Mouse (Mus musculus) erythroblast, embryonic 14.5 days (primary cell): ENCODE measurements around the gene Chd5. TPM values are rescaled to one million over a fixed set of nuclear protein-coding genes. Genes with fewer than 3 reads are reported as not detected.

Experiments used
- H3K27me3 ChIP-seq: 2 replicates; pipeline ENCODE4 v1.6.1; 2012; ENCODE audit warnings: inconsistent platforms; ENCODE audit not compliant: control insufficient read depth
- H3K36me3 ChIP-seq: 2 replicates; pipeline ENCODE4 v1.6.1; 2012; ENCODE audit warnings: mild to moderate bottlenecking, inconsistent platforms; ENCODE audit not compliant: control insufficient read depth
- H3K4me1 ChIP-seq: 2 replicates; pipeline ENCODE4 v1.6.1; 2012; ENCODE audit warnings: inconsistent platforms; ENCODE audit not compliant: control insufficient read depth
- H3K4me3 ChIP-seq: replicated peaks from 2 replicates; pipeline ENCODE3; 2012; ENCODE audit warnings: moderate library complexity, mild to moderate bottlenecking, inconsistent platforms
- H3K9me3 ChIP-seq: 2 replicates; pipeline ENCODE4 v1.6.1; 2012; ENCODE audit warnings: low read length, inconsistent platforms, mixed read lengths; ENCODE audit not compliant: control insufficient read depth
- GATA1 ChIP-seq: IDR thresholded peaks from 2 replicates; pipeline ENCODE4 v1.6.1; 2012; ENCODE audit warnings: low read length, inconsistent platforms, mixed read lengths
- TAL1 ChIP-seq: IDR thresholded peaks from 3 replicates; pipeline ENCODE4 v1.6.1; 2012; ENCODE audit warnings: low read length, inconsistent platforms, mixed read lengths
- polyA plus RNA-seq: library from polyadenylated mRNA; stranded (reverse); fragments of >175 nt; gene quantifications from 2 replicates; pipeline ENCODE4 v1.2.3, GENCODE M21; 2012

Gene Chd5
- polyA plus RNA-seq, 1 experiment, result 0.02 TPM

DNA sequence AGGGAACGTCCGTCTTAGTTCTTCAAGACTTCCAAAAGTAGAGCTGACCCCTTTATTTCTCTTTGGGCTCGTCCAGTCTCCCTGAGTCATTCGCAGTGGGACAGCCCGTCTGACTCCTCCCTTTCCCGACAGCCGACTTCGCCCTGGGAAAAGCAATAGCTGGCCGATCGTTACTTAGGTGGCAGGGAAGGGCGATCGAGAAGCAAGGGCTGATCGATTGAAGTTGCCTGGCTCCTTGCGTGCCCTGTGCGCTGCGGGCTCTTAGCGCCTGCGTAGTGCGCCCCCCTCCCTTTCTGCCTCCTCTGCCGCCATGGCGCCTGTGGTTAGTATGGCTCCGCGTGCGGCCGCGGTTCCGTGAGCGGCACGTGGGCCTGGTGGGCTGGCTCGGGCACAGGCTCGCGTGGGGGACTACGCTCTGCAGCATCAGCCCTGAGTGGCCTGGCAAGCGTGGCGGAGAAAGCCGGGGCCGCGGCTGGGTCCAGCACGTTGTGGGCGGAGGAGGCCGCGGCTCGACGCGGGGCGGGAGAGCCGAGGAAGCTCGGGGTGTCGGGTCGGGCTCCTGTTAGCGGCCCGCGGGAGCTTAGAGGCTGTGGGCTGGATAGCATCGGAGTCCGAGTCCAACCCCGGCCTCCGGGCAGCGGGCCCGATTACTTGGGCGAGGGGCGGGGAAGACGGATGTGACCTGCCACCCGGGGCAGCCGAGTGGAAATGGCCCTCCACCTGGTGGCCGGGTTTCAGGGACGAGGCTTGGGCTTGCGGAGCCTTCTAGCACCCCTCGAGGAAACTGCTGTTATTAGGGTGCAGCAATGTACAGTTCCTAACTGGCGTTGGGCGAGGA lies 12.7 kb upstream of the Chd5 start, which contains the start of gene Rpl22:
Gene Rpl22 (plus strand): TSS at position 169 of the 838 bp plus-strand sequence.
- Histone ChIP-seq H3K36me3 (peaks cover 34% of the 10 kb centered on the region), H3K9me3 (no peaks in the 10 kb centered on the region), H3K4me1 (peaks cover 55% of the 10 kb centered on the region), H3K4me3 (peak within 1 kb of the TSS; percentile 97), H3K27me3 (peaks cover 7% of the 10 kb centered on the region; the same call in 1 of the 2 replicates)
- TF ChIP-seq GATA1 (no peak), TAL1 (no peak)

DNA sequence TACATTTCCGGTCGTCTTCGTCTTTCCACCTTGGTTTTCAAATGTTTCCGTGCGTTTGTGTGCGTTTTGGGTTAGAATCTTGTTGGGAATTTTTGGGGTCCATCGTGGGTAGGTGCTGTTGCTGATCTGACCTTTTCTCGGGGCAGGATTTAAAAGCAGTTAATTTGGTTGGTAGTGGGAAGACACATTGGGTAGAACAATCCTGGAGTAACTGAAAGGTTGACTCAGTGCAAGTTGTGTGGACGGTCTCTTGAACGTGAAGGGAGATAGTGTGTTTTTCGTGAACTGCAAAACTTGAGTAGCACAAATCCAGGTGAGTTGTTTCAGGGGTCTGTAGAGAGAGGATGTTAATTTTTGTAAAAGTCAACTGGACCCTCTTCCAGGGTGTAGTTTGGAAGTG lies 11.9 kb upstream of the Chd5 start:
- Histone ChIP-seq H3K9me3 (no peaks in the 10 kb centered on the region), H3K4me1 (peaks cover 55% of the 10 kb centered on the region)

DNA sequence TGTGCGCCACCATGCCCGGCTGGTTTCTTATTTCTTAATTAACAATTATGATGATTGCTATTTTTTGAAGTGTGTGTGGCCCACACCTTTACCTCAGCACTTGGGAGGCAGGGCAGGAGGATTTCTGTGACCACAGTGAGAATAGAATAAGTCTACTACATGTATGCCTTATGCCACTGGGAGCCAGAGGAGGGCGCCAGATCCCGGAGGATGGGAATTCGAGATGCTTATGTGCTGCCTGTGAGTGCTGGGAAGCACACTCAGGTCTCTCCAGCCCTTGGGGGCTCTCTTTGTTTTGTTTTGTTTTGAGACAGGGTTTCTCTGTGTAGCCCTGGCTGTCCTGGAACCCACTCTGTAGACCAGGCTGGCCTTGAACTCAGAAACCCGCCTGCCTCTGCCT lies 9.8 kb upstream of the Chd5 start:
- Histone ChIP-seq H3K36me3 (peaks cover 63% of the 10 kb centered on the region), H3K4me1 (peaks cover 55% of the 10 kb centered on the region), H3K4me3 (no peak overlapping the region), H3K27me3 (no peaks in the 10 kb centered on the region), H3K9me3 (no peaks in the 10 kb centered on the region)
- TF ChIP-seq GATA1 (no peak), TAL1 (no peak)

More for the DNA sequence above, 11.9 kb upstream of the Chd5 start:
- H3K4me3 ChIP-seq, result peak overlapping the region; percentile 97
- H3K36me3 ChIP-seq, result peaks cover 41% of the 10 kb centered on the region
- TF ChIP-seq GATA1, result no peak
- TF ChIP-seq TAL1, result no peak
- H3K27me3 ChIP-seq, result peaks cover 5% of the 10 kb centered on the region; the same call in 1 of the 2 replicates

DNA sequence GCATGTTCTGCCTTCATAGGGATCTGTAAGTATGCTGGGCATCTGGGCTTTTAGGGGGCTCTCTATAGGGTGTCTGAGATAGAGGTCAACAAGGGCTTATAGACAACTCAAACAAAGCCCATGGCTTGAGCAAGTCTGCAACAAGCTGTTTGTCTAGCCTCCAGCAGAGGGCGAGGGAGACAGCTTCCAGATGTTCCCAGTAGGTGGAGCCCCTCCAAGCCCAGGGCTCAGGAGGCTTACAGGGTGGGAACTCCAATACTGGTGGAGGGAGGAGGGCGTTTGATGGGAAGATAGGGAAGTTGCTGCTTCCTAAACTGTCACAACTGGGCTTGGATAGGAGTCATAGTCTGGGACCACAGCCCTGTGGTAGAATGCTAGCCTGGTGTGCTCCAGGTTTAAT lies 5.5 kb upstream of the Chd5 start:
- Histone ChIP-seq H3K4me3 (no peak overlapping the region), H3K36me3 (peaks cover 78% of the 10 kb centered on the region), H3K9me3 (no peaks in the 10 kb centered on the region), H3K27me3 (peaks cover 19% of the 10 kb centered on the region), H3K4me1 (peaks cover 16% of the 10 kb centered on the region)
- TF ChIP-seq GATA1 (no peak), TAL1 (no peak)

DNA sequence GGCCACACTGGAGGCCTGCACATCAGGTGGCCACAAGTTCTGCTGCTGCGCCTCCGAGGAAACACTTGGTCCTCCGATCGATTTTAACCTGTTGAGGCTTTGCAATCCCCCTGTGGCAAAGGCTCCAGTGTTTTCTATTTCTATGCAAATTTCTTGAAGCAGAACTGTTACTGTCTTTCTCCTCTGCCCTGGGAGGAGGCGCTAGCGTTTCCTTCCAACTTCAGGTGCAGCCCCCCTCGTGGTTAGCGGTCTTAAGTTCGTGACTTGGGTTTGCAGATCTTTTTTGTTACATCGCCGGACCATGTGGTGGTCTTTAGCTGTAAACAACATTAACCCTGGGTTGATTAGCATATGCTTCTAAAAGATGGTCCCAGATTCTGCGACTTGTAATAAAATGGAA lies 4.9 kb upstream of the Chd5 start:
- H3K27me3 ChIP-seq, result peaks cover 25% of the 10 kb centered on the region
- no peak overlapping the region for H3K4me3 ChIP-seq
- peaks cover 14% of the 10 kb centered on the region for H3K4me1 ChIP-seq
- H3K36me3 ChIP-seq, result peaks cover 74% of the 10 kb centered on the region
- TF ChIP-seq TAL1 (no peak), GATA1 (no peak)
- no peaks in the 10 kb centered on the region for H3K9me3 ChIP-seq

DNA sequence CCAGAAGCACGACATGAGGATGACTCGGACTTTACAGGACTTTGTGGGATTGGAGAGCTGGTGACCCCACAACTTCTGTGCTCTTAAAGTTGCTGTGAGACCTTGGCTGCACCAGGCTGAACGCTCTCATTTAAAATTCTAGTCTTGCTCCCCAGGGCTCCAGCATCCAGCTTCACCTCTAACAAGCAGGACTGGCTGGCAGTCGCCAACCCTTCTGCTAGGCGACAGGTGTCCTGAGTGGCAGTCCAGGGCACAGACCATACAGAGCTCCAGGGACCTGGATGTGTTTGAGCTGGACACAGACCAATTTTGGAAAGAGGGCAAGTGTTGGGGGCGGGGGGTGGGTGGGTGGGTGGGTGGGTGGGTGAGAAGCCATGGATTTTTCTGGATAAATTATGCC lies 679 bp upstream of the Chd5 start:
- TF ChIP-seq GATA1 (no peak), TAL1 (no peak)
- Histone ChIP-seq H3K36me3 (peaks cover 32% of the 10 kb centered on the region), H3K4me3 (no peak overlapping the region), H3K27me3 (peaks cover 62% of the 10 kb centered on the region), H3K4me1 (peaks cover 4% of the 10 kb centered on the region), H3K9me3 (no peaks in the 10 kb centered on the region)

DNA sequence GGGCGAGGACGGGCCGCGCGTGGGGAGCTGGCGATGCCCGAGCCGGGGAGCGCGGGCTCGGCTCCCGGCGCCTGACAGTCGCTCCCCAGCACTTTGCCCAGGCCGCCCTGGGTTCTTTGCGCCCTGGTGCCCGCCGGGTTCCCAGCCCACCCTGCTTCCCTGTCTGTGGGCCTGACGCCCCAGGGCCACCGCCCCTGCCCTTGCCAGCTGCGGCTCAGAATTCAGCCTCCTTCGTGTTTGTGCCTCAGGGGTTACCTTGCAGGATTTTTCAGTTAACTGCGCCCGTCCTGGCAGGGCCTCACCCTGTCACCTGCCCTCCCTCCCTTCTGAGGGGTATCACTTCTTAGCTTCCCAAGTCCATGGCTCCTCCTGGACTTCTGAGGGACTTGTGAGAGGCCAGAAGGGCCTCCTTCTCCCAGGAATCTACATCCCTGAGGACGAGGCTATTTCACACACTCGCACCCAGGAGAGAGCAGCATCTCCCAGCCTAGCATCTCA lies 891 bp downstream of the Chd5 start:
- peaks cover 16% of the 10 kb centered on the region for H3K36me3 ChIP-seq
- no peak for TF ChIP-seq TAL1
- no peak for TF ChIP-seq GATA1
- H3K27me3 ChIP-seq, result peaks cover 68% of the 10 kb centered on the region
- H3K4me3 ChIP-seq, result no peak overlapping the region
- H3K4me1 ChIP-seq, result peaks cover 4% of the 10 kb centered on the region
- H3K9me3 ChIP-seq, result no peaks in the 10 kb centered on the region

DNA sequence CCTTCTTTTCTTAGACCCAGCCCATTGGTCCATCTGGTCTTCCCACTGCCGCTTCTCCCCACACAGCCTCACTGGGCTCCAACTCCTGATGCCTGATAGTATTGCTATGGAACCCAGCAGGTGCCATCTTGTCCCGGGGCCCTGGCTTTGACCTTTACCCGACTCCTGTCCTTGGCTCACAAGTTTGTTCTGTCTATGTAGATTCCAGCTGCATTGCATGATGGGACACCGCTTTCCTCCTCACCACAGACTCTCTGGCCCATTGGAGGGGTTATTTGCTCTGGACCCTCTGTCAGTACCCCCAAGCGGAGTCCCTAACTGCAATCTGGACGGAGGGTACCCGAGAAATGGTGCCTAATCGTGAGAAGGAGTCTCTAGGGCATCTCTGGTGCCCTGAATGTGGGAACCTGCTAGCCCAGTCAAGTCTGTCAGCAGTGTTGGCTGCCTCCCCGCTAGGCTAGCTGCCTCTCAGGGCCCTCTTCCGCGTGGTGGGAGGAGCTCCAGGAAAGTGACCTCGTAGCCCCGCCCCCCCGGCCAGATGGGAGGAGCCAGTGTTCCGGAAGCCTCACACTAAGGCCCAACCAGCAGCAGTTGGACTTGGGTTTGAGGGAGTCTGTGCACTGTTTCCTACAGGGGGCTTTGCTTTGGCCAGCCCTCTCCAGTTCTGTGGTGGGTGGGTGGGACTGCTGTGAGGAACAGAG lies 2.3 kb downstream of the Chd5 start:
- peaks cover 4% of the 10 kb centered on the region for H3K36me3 ChIP-seq
- H3K27me3 ChIP-seq, result peaks cover 72% of the 10 kb centered on the region
- no peak overlapping the region for H3K4me3 ChIP-seq
- no peaks in the 10 kb centered on the region for H3K9me3 ChIP-seq
- peaks cover 7% of the 10 kb centered on the region for H3K4me1 ChIP-seq
- TF ChIP-seq TAL1 (no peak), GATA1 (no peak)

DNA sequence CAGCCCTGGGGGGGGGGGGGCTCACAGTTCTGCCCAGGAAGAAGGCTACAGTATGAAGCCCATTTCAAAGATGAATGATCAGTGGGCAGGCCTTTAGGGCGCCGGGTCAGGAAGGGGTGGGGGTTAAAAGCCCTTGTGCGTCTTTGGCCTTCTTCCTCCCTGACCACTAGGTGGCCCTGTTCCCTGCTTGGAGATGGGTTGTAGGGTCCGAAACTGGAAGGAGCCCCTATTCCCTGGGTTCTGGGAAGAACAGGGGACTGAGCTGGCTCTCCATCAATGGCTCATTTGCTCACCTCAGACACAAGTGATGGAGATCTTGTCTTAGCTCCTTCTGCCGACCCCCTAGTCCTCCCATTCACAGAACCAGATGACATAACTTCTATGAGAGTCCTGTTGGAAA lies 4.8 kb downstream of the Chd5 start:
- H3K36me3 ChIP-seq, result no peaks in the 10 kb centered on the region
- no peaks in the 10 kb centered on the region for H3K9me3 ChIP-seq
- no peak overlapping the region for H3K4me3 ChIP-seq
- TF ChIP-seq TAL1 (no peak), GATA1 (no peak)
- peaks cover 52% of the 10 kb centered on the region for H3K27me3 ChIP-seq
- H3K4me1 ChIP-seq, result peaks cover 7% of the 10 kb centered on the region
